Mouse (Mus musculus) heart, adult 9 months (tissue): ENCODE measurements at regions not wholly inside any gene's neighbourhood (a gene's known extent, or its start where the extent isn't known, plus 50 kb on each side); places are given as distances from the start of the nearest gene placed in this dataset.
A peak's percentile ranks its signal among the peaks of the same experiment; 100 is the strongest.

Experiments used
- DNase-seq, 2 experiments: peaks; one replicate each; pipeline ENCODE4 v3.0.0; 2022; ENCODE audit warnings: low spot score in 2 of 2

GRCm38 (mm10) chr3:34231593-34232328 is 150.6 kb upstream of the Dnajc19 start:
- no peak for DNase-seq

- DNase-seq = no peak
Measured at GRCm38 (mm10) chr3:34222291-34222690, 141.2 kb upstream of the Dnajc19 start.

DNA sequence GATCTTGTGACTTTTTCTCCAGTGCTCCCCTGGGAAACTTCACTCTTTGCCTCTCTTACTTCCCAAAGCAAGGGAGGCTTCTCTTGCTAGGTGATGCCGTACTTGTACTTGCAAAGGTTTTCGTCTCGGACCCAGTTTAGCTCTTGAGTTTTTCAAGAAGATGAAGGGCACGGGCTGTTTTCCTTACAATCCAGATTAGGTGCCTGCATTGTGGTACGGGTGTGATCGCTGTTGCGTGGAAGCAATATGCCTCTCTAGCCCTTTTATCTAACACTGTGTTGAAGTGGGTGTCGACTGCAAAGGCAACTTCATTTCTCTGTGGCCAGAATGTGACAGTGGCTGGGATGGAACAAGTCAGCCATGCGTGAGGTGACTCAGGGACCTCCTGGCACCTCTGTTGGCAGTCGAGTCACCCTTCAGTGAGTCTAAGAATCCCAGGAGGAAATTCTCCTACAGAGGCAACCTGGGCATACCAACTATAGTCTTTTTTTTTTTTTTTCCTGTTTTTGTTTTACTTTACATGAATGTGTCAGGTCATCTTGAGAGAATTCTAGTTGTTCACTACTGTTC is 138.7 kb upstream of the Dnajc19 start:
- no peak for DNase-seq

DNA sequence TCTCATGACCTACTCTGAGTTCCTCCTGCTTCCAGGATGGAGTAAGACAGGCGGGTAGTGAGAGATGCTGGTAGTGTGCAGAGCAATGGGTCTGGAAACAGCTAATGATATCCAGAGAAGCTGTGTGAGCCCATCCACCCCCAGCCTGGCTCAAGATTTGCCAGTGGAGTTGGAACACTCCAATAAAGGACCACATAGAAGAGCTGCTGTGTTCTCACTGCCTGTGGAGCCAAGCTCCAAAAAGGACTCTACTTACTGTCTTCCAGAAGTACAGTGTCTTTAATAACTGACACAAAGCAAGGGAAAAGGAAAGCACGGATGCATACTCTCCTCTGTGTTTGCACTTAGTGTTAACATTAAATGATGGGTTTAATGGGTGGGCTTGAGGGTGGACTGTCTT is 138.0 kb upstream of the Dnajc19 start:
- DNase-seq = no peak

DNA sequence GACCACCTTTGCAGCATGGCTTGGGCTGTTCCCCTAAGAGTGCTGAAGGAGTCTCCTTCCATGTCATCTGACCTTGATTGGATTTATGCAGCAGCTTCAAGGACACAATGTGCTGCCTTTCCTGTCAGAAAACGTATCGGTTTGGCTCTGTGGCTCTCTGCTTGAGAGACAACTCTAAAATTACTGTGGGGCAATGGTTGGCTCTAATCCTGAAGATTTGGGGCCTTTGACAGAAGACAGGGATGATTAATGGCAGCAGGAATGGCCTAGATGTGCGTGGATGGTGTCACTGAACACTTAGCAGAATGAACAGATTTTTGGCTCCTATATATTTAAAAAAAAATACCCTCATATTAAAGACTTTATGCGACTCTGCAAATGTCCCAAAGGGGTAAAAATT is 136.8 kb upstream of the Dnajc19 start:
- DNase-seq = no peak

GRCm38 (mm10) chr3:34214233-34214632 is 133.1 kb upstream of the Dnajc19 start:
- no peak for DNase-seq

DNA sequence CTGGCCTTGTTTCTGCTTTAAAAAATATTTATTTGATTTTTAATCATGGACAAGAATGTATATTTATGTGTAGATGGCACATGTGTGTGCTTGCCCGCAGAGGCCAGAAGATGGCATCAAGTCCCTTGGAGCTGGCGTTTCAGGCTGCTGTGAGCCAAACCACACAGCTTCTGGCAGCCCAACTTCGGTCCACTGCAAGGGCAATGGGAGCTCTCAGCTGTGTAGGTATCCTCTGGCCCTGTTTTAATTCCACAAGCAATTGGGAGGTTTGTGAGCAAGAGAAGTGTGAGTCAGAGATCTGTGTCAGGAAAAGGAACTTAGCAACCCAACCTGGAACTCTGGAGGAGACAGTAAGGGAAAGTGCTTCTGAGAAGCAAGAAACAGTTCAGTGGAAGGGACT is 125.3 kb upstream of the Dnajc19 start:
- DNase-seq = no peak

GRCm38 (mm10) chr3:34198228-34198627 is 117.1 kb upstream of the Dnajc19 start:
- peak in 1 of 2 experiments; percentile 7 for DNase-seq

DNA sequence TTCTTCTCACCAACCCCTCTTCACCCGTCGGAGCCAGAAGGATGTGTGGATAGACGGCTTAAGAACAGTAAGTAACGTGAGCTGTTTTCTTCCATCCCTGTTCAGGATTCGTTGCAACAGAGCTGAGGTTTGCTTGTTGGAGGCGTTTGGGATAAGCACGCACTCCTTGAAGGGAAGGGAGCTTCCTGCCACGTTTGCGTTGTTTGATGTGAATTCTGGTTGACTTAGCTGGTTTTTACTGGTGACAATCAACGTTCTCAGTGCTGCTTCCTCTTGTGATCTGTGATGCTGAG is 116.0 kb upstream of the Dnajc19 start:
- no peak for DNase-seq

DNA sequence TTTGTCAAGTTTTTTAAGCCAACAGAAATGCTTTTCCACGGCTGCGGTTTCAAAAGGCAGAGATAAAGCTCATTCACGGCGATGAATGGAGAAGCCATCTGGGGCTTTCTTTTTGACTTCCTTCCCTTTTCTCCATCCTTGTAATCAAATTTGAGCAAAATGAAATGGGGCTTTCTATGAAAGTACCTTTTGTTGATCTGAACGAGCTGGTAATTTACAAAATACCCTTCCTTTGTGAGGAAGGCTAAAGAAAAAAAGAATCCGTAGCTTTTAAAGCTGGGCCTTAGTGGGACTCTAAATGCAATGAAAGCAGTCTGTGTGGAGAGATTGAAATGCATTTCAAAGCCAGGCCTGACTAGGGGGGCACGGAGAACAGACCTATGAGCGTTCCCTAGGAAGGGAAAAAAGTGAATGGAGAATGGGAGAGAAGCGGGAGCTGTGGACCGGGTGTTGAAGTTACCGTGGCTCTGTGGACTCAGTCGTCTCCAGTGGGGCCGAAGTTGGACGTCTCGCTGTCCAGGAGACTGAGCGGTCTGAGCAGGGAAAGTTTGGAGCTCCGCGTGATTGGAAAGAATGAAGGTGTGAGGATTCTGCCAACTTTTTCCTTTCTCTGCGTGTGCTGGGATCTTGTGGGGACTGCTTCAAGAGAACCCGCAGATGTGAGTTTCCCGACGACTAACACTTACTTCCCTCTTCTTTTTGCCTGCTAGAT is 115.5 kb upstream of the Dnajc19 start:
- DNase-seq = no peak

GRCm38 (mm10) chr3:34195729-34196450 is 114.8 kb upstream of the Dnajc19 start:
- DNase-seq = no peak

GRCm38 (mm10) chr3:34173416-34174097 is 92.4 kb upstream of the Dnajc19 start:
- no peak for DNase-seq

GRCm38 (mm10) chr3:34172899-34173298 is 91.8 kb upstream of the Dnajc19 start:
- DNase-seq = no peak

- no peak for DNase-seq
Measured at GRCm38 (mm10) chr3:34171893-34172292, 90.8 kb upstream of the Dnajc19 start.

DNA sequence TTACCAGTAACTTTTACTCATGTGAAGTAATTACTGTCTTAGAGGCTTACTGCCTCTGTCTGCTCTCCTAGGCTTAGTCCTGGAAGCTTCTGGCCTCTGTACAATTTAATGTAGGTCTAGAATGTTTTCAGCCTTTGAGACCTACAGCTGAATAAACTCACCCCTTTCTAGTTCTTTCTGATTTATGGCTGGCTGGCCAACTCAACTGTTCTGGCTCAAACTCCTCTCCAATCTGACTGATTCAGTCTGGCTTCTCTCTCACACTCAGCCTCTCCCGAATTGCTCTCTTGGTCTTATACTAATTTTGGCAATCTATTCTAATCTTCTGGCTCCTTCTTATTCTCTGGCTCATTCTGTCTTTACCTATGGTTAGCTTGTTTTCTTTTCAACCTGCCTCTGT is 87.0 kb upstream of the Dnajc19 start:
- no peak for DNase-seq

GRCm38 (mm10) chr3:34150036-34150435 is 68.9 kb upstream of the Dnajc19 start:
- DNase-seq = no peak

GRCm38 (mm10) chr3:34143652-34144051 is 62.5 kb upstream of the Dnajc19 start:
- no peak for DNase-seq

- DNase-seq = no peak
Measured at GRCm38 (mm10) chr3:34139227-34139626, 58.1 kb upstream of the Dnajc19 start.

DNA sequence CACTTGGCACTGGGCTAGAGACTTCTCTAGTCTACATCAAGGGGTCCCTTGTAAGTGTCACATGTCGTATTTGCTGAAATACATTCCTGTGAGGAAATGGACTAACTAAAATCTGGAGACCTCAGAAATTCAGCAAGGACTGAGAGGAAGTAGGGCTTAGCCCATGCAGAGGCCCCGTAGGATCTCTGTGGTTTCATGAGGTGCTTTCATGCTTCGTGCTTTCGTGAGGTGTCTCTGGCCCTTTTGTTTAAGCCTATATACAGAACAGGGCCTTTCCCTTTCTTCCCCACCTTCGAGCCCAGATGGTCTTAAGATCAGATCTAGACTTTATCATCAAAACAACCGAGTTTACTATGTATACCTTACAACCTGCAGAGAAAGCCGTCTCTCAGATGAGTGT is 56.9 kb upstream of the Dnajc19 start:
- no peak for DNase-seq

- no peak for DNase-seq
Measured at GRCm38 (mm10) chr3:34136385-34136784, 55.3 kb upstream of the Dnajc19 start.
